Mouse (Mus musculus) T-helper 17 cell (primary cell): ENCODE measurements around the gene Colgalt2.
"Not testable (repeated sequence)": the region's sequence is repeated elsewhere in the genome, so short reads cannot be mapped to it uniquely, and the experiment has no call there.

Experiments used
- in situ Hi-C, 2 experiments: fragments of 300-600 bp; cut with MboI, MseI; formaldehyde crosslinking; loops; 1 replicate in 1 of 2; 2 replicates in 1 of 2; pipeline ENCODE4 v1.15.1; 2025; ENCODE audit warnings: high pct_unique_total_duplicates in 2 of 2

Gene Colgalt2

DNA sequence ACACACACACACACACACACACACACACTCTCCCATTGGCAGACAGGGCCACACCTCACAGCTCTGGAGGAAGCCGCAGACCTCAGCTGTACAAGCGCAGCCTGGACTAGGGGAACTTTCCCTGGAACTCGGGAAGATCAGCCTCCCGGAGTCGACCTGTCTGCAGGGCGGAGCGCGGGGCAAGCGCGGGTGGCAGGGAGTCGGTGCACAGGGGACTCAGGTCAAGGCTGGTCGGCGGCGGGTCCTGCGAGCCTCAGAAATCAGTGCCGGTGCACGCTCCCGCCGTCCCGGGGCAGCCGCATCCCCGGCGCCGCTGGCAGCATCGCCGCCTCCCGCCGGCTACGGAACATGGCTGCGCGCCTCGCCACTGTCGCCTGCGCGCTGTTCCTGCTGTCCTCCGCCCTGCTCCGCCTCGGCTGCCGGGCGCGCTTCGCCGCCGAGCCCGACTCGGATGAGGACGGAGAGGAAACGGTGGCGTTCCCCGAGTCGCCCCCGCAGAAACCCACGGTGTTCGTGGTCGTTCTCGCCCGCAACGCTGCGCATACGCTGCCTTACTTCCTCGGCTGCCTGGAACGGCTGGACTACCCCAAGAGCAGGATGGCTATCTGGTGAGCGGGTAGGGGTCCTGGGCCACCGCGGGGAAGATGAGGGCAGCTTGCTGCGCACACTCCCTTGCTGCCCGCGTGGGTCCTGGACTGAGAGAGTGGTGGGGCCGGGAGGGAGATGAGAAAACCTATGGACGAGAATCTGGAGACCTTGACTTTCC lies at the start of gene Colgalt2:
Gene Colgalt2, plus strand, starts transcription at position 41 of the 766 bp plus-strand sequence.
- in situ Hi-C loops: no loop called here

DNA sequence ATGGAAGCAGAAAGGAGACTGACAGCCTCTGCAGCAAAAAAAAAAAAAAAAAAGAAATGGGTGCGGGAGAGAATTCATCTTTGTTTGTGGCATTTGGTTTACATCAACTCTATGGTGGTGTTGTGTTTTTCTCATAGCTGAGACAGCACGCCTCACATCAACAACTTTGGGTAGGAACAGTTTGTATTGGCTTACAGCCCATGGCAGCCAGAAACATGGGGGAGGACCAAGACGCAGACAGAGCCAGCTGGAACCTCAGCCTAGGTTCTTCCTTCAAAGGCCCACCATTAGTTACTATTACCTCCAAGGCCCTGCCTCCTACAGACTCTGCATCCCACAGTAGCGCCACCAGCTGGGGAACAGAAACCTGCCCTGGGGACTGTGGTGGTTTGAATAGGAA lies 42.9 kb upstream of the Colgalt2 start:
- in situ Hi-C loops: no loop called here

- in situ Hi-C loops: no loop called here
Observed at GRCm38 (mm10) chr1:152368311-152369088, 31.1 kb upstream of the Colgalt2 start.

- in situ Hi-C loops: no loop called here
Observed at GRCm38 (mm10) chr1:152369139-152369538, 30.5 kb upstream of the Colgalt2 start.

DNA sequence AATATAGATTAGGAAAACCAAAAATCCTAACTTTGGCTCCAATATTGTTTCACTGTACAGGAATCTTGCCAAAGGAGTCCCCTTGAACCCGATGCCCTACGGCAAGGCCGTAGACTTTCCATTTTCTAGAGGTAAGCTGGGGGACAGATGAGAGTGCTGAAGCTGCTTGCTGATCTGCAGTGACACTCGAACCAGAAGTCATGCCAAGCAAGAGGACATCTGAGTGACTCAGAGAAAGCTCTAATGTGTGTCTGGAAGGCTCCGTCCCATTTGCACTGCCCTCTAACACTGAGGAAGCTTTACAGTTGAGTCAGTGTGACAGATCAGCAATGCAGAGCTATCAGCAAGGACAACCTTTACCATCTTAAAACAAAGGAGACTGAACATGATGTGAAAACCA lies 21.3 kb upstream of the Colgalt2 start:
- in situ Hi-C loops: loop anchor here in 1 of 2 experiments (10.0 kb wide), 1 partner anchor 554 kb away; no protein-coding TSS in a partner anchor

GRCm38 (mm10) chr1:152384589-152384988 lies 15.0 kb upstream of the Colgalt2 start:
- in situ Hi-C loops: no loop called here

GRCm38 (mm10) chr1:152385693-152386092 lies 13.9 kb upstream of the Colgalt2 start:
- in situ Hi-C loops: not testable (repeated sequence)

- in situ Hi-C loops: no loop called here
Observed at GRCm38 (mm10) chr1:152386188-152386835, 13.3 kb upstream of the Colgalt2 start, which contains the start of gene Tsen15. Gene Tsen15 (minus strand): TSS chr1:152386688.

DNA sequence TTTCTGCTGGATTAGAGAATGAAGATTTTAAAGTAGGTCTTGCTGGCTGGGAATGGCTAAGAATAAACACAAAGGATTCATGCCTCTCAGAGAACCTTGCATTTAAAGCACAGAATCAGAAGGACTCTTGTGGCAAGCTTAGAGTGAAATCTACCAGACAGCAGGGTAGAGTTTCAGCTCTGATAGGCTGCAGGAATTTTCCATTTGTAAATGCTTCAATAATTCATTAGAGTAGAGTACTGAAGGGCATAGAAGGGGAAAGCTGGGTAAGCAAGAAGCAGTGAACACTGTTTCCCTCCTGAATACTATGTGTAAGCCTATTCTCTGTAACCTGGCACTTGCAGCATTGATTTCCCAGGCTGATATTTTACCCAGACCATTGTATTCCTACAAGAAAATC lies 10.4 kb upstream of the Colgalt2 start:
- in situ Hi-C loops: no loop called here

DNA sequence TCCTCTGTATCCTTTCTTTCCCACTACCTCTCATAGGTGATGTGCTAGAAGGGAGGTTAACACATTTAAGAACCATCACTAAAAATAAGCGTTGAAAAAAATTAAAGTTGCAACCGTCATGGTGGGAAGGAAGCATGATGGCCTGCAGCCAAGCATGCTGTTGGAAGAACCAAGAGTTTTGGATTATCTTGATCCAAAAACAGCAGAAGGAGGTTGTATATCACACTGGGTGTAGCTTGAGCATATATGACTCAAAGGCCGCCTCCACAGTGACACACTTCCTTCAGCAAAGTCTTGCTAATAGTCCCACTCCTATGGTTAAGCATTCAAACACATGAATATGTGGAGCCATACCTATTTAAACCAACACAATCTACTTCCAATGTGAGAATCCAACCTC lies 5.5 kb upstream of the Colgalt2 start:
- in situ Hi-C loops: no loop called here

GRCm38 (mm10) chr1:152394956-152395515 lies 4.6 kb upstream of the Colgalt2 start:
- in situ Hi-C loops: no loop called here

GRCm38 (mm10) chr1:152398708-152399107 lies 922 bp upstream of the Colgalt2 start:
- in situ Hi-C loops: no loop called here

- in situ Hi-C loops: no loop called here
Observed at GRCm38 (mm10) chr1:152400556-152401540, 1.2 kb downstream of the Colgalt2 start.

DNA sequence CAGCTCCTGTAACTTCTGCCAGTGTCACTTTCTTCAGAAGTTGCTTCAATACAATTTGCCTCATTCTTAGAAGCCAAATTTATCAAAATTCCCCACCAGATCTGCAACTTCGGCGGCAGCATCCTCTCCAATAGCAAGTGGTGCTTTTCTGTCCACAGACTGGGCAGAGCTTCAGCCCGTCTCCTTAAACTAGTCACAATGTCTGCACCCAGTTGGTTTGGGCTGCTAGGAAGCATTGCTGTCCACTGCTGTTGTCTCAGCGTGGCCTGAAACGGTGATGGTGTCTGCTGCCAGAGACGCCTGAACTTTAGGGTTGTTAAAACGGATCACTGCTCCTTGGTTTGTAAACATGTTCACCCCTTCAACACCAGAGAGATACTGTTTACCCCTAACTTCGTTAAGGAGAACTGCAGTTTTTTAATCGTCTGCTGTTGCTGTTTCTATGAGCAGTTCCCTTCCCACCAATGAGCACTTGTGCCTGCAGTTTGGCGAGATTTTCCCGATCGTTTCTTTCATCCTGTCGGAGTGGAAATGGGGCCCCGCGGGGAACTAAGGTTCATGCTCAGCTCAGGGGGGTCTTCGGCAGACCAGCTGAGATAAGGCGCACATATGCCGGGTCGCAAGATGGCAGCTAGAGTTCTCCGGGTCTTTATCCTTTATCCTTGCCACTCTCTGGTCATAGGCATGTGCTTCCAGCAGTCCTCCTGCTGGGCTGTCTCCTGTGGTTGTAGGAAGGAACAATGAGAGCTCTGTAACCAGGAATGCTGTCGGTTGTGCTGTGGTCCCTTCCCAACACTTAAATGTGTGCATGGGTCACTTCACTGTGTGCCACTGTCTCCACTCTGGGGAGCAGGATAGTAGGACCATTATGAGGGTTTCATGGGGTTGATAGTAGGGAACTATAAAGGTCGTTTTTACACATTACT lies 7.7 kb downstream of the Colgalt2 start:
- in situ Hi-C loops: no loop called here

DNA sequence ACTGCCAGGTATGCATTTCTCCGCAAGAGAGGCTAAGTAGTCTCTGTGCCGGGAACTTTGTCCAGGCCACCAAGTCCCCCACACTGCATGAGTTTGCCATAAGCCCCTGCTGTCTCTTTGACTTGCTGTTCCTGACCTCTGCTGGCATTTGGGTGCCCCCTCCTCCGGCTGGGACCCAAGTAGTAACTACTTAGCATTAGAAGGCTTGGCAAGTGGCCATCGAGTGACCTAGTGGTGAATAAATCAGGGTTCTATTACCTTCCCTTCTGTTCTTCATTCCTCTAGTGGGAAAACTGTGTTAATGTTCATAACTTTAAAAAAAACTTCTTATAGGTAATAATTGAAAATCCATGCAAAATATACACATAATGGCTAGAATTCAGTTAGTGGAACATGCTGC lies 9.7 kb downstream of the Colgalt2 start:
- in situ Hi-C loops: no loop called here

DNA sequence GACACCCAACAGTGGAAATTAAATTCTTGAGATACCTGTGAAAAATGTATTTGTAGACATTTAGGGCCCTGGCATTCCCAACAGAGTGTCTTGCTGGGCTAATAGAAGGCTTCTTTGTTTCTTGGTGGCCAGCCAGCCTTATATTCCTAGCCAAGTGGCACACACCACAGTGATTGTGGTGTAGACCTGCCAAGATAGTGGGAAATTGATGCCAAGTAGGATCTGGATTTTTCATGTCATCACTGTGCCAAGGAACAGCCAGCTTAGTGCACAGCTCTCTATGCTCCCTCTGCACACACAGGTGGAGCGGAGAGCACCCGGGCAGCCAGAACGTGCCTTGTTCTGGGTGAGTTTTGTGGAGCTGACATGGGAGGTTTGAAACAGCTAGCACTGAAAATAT lies 11.0 kb downstream of the Colgalt2 start:
- in situ Hi-C loops: no loop called here

- in situ Hi-C loops: no loop called here
Observed at GRCm38 (mm10) chr1:152413116-152413515, 13.5 kb downstream of the Colgalt2 start.

- in situ Hi-C loops: no loop called here
Observed at GRCm38 (mm10) chr1:152413961-152414360, 14.3 kb downstream of the Colgalt2 start.

DNA sequence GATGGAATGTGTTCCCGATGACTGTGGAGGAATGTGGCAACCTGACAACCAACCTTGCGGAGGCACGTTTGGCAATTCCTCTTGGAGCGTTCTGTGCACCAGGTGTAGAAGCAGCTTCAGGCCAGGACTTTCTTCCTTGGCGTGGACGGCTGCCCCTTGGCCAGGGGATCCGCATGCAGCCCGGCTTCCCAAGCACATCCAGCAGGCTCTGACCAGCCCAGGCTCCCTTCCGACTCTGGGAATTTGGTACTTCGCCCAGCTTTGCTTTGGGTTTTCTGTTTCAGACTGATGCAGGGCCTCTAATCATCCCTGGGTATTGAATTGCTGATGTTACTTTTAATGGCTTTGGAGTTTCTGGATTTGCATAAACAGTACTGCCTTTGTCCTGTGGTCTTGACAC lies 14.8 kb downstream of the Colgalt2 start:
- in situ Hi-C loops: no loop called here
